Mouse (Mus musculus): Measurements from ENCODE around the gene Ostf1.
"Not testable (repeated sequence)": the region's sequence is repeated elsewhere in the genome, so short reads cannot be mapped to it uniquely, and the experiment has no call there.

The Ostf1 gene

GRCm38 (mm10) chr19:18599051-18599450, 32.6 kb downstream of the Ostf1 start:
- no peak for DNase-seq (ENCODE audit: low read depth, low spot score)

- no peak for DNase-seq (ENCODE audit: low read depth, low spot score)
These were observed 33.2 kb downstream of the Ostf1 start for GRCm38 (mm10) chr19:18598265-18598926.

- DNase-seq (ENCODE audit: low read depth, low spot score), result no peak
These were observed 33.9 kb downstream of the Ostf1 start for GRCm38 (mm10) chr19:18597772-18598171.

- no peak for DNase-seq (ENCODE audit: low read depth, low spot score)
These were observed 34.7 kb downstream of the Ostf1 start for GRCm38 (mm10) chr19:18596876-18597275.

- DNase-seq (ENCODE audit: low read depth, low spot score), result no peak
These were observed 37.9 kb downstream of the Ostf1 start for GRCm38 (mm10) chr19:18593722-18594121.

GRCm38 (mm10) chr19:18592919-18593318, 38.7 kb downstream of the Ostf1 start:
- DNase-seq (ENCODE audit: low read depth, low spot score), result no peak

GRCm38 (mm10) chr19:18590942-18591354, 40.7 kb downstream of the Ostf1 start:
- DNase-seq (ENCODE audit: low read depth, low spot score), result no peak

GRCm38 (mm10) chr19:18590234-18590633, 41.4 kb downstream of the Ostf1 start:
- no peak for DNase-seq (ENCODE audit: low read depth, low spot score)

GRCm38 (mm10) chr19:18589276-18589675, 42.3 kb downstream of the Ostf1 start:
- no peak for DNase-seq (ENCODE audit: low read depth, low spot score)

- not testable (repeated sequence) for DNase-seq (ENCODE audit: low read depth, low spot score)
These were observed 42.8 kb downstream of the Ostf1 start for GRCm38 (mm10) chr19:18588801-18589200.

GRCm38 (mm10) chr19:18588243-18588642, 43.4 kb downstream of the Ostf1 start:
- no peak for DNase-seq (ENCODE audit: low read depth, low spot score)

- no peak for DNase-seq (ENCODE audit: low read depth, low spot score)
These were observed 44.5 kb downstream of the Ostf1 start for GRCm38 (mm10) chr19:18587118-18587517.

- DNase-seq (ENCODE audit: low read depth, low spot score), result no peak
These were observed 47.0 kb downstream of the Ostf1 start for GRCm38 (mm10) chr19:18584621-18585020.

- no peak for DNase-seq (ENCODE audit: low read depth, low spot score)
These were observed 47.9 kb downstream of the Ostf1 start for GRCm38 (mm10) chr19:18583706-18584105.

GRCm38 (mm10) chr19:18582887-18583286, 48.7 kb downstream of the Ostf1 start:
- no peak for DNase-seq (ENCODE audit: low read depth, low spot score)

GRCm38 (mm10) chr19:18582226-18582625, 49.4 kb downstream of the Ostf1 start:
- DNase-seq (ENCODE audit: low read depth, low spot score), result no peak

- no peak for DNase-seq (ENCODE audit: low read depth, low spot score)
These were observed 50.6 kb downstream of the Ostf1 start for GRCm38 (mm10) chr19:18581046-18581445.

GRCm38 (mm10) chr19:18579012-18579358, 52.6 kb downstream of the Ostf1 start:
- DNase-seq (ENCODE audit: low read depth, low spot score), result no peak

GRCm38 (mm10) chr19:18578216-18579011, 53.2 kb downstream of the Ostf1 start:
- no peak for DNase-seq (ENCODE audit: low read depth, low spot score)

GRCm38 (mm10) chr19:18577348-18577747, 54.3 kb downstream of the Ostf1 start:
- no peak for DNase-seq (ENCODE audit: low read depth, low spot score)

- DNase-seq (ENCODE audit: low read depth, low spot score), result no peak
These were observed 55.7 kb downstream of the Ostf1 start for GRCm38 (mm10) chr19:18575891-18576290.

GRCm38 (mm10) chr19:18573907-18574306, 57.7 kb downstream of the Ostf1 start:
- DNase-seq (ENCODE audit: low read depth, low spot score), result no peak

GRCm38 (mm10) chr19:18573443-18573842, 58.2 kb downstream of the Ostf1 start:
- DNase-seq (ENCODE audit: low read depth, low spot score), result no peak
